Mouse (Mus musculus) heart, embryonic 13.5 days (tissue): ENCODE data around the gene Snx29. TPM values are rescaled to one million over a fixed set of nuclear protein-coding genes. Genes with fewer than 3 reads are reported as not detected.
"Not testable (repeated sequence)": the region's sequence is repeated elsewhere in the genome, so short reads cannot be mapped to it uniquely, and the experiment has no call there.

Experiments
- ATAC-seq: fragments of 200-750 bp; cut with Nextera tagmentation; 2 replicates; pipeline ENCODE4 v1.8.0; 2017; ENCODE audit warnings: moderate TSS enrichment; ENCODE audit not compliant: insufficient number of reproducible peaks, low FRiP score, low TSS enrichment; ENCODE audit errors: extremely low read depth
- H3K27ac ChIP-seq: fragments of 300-500 bp; sonication (generic); replicated peaks from 2 replicates; pipeline ENCODE4 v1.5.1; 2015; ENCODE audit warnings: moderate library complexity, mild to moderate bottlenecking, inconsistent platforms
- H3K27me3 ChIP-seq: fragments of 300-500 bp; sonication (generic); replicated peaks from 2 replicates; pipeline ENCODE4 v1.6.1; 2015; ENCODE audit warnings: mild to moderate bottlenecking, inconsistent platforms
- H3K36me3 ChIP-seq: fragments of 300-500 bp; sonication (generic); 2 replicates; pipeline ENCODE4 v1.6.1; 2015; ENCODE audit warnings: mild to moderate bottlenecking, inconsistent platforms
- H3K4me1 ChIP-seq: fragments of 300-500 bp; sonication (generic); 2 replicates; pipeline ENCODE4 v1.6.1; 2015; ENCODE audit warnings: inconsistent platforms
- H3K4me2 ChIP-seq: fragments of 300-500 bp; sonication (generic); 2 replicates; pipeline ENCODE4 v1.6.1; 2015; ENCODE audit warnings: inconsistent platforms, mild to moderate bottlenecking, moderate library complexity
- H3K4me3 ChIP-seq: fragments of 300-500 bp; sonication (generic); 2 replicates; pipeline ENCODE4 v1.5.1; 2015; ENCODE audit warnings: moderate library complexity, mild to moderate bottlenecking, inconsistent platforms
- H3K9ac ChIP-seq: fragments of 300-500 bp; sonication (generic); 2 replicates; pipeline ENCODE4 v1.6.1; 2015; ENCODE audit warnings: inconsistent platforms, mild to moderate bottlenecking, moderate library complexity
- H3K9me3 ChIP-seq: fragments of 300-500 bp; sonication (generic); 2 replicates; pipeline ENCODE4 v1.6.1; 2016; ENCODE audit warnings: inconsistent platforms
- WGBS: fragments of 180-500 bp; shearing (Covaris S2); methylation state at CpG from one replicate; pipeline ENCODE4 v1.1.7; 2015; ENCODE audit warnings: mixed read lengths; 5-methylcytosine and 5-hydroxymethylcytosine counted together
- polyA plus RNA-seq: library from polyadenylated mRNA; unstranded; fragments of >200 nt; fragmentation: Nextera tagmentation; extraction: Ambion mirVana; gene quantifications from 2 replicates; pipeline ENCODE4 v1.2.1, GENCODE M21; 2015

Snx29 gene
- polyA plus RNA-seq, 1 experiment from 2014 or later: 6.0 TPM

DNA sequence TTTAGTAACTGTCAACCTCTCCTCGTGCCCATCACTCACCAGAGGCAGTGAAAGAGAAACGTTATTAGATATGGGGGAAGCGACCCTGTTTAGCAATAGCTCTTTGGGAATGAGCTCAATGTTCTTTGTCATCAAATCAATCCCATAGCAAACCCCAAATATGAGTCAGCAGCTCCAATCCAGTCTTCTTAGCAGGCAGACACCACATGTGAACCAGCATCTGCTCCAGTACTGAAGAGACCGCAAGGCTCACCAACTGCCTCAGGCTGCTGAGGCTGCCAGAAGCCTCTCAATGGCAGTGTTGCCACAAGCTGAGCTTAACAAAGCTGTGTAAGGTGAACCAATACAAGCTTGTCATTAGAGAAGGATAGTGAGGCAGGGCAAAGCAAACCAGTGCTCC, 177.4 kb downstream of the Snx29 start:
- Histone ChIP-seq H3K9me3 (no peaks in the 10 kb centered on the region), H3K27ac (peak overlapping the region; percentile 41; the same call in 1 of the 2 replicates), H3K4me2 (no peak overlapping the region), H3K9ac (no peak overlapping the region), H3K4me1 (peaks cover 70% of the 10 kb centered on the region), H3K27me3 (no peaks in the 10 kb centered on the region), H3K4me3 (no peak overlapping the region), H3K36me3 (no peaks in the 10 kb centered on the region)
- ATAC-seq: no peak
- 59% methylated on average over 4 of the region's 4 CpGs for WGBS

GRCm38 (mm10) chr16:11501138-11501537, 178.4 kb downstream of the Snx29 start:
- WGBS: 46% methylated on average over 3 of the region's 3 CpGs
- H3K9ac ChIP-seq: no peak overlapping the region
- peaks cover 78% of the 10 kb centered on the region for H3K4me1 ChIP-seq
- H3K4me3 ChIP-seq: no peak overlapping the region
- no peaks in the 10 kb centered on the region for H3K9me3 ChIP-seq
- peak overlapping the region; percentile 79 for H3K27ac ChIP-seq
- no peak for ATAC-seq
- no peak overlapping the region; the same call in 1 of the 2 replicates for H3K4me2 ChIP-seq
- no peaks in the 10 kb centered on the region for H3K27me3 ChIP-seq
- H3K36me3 ChIP-seq: no peaks in the 10 kb centered on the region

- no peak overlapping the region for H3K9ac ChIP-seq
- peak overlapping the region; percentile 79 for H3K27ac ChIP-seq
- no peak overlapping the region; the same call in 1 of the 2 replicates for H3K4me2 ChIP-seq
- no peaks in the 10 kb centered on the region for H3K9me3 ChIP-seq
- WGBS: 47% methylated on average over 2 of the region's 2 CpGs
- no peaks in the 10 kb centered on the region for H3K27me3 ChIP-seq
- H3K36me3 ChIP-seq: no peaks in the 10 kb centered on the region
- no peak overlapping the region for H3K4me3 ChIP-seq
- ATAC-seq: no peak
- H3K4me1 ChIP-seq: peaks cover 75% of the 10 kb centered on the region
Observed at GRCm38 (mm10) chr16:11501611-11502010, 178.9 kb downstream of the Snx29 start.

DNA sequence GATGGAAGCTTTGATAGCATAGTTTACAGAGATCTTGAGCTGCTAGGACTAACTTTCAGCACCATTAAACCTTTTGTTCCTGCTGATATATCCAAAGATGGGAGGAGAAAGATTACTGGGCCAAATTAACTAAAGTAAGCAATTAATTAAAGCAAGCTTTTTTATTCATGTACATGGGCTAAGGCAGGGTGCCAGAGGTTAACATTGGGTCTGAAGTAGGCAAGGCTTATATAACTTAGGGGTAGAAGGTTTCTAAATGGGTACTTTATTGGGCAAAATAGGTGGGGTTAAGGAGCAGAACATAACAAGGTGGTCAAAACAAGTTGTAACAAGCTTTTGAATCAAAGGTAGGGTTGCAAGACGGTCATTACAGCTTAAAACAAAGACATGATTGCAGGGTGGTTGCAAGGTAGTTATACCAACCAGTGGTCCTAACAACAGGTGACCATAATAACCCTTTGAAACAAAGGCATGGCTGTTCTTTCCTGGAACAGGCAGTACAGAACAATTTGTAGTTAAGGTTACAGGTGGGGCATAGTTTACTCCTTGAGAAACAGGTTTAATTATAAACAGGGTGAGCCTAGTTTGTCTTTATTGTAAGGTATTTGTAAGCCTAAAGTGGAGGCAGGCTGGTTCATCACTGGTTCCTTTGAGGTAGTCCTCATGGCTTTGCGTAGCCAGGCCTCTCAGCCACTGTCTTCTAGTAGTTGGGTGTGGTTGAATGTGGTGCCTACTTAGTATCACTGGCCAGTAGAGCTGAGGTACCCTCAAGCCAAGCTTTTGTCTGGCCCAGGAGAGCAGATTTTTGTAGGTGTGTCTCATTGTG, 182.2 kb downstream of the Snx29 start:
- no peak for ATAC-seq
- no peak overlapping the region for H3K4me2 ChIP-seq
- H3K9ac ChIP-seq: no peak overlapping the region
- H3K4me3 ChIP-seq: no peak overlapping the region
- no peaks in the 10 kb centered on the region for H3K36me3 ChIP-seq
- H3K27me3 ChIP-seq: no peaks in the 10 kb centered on the region
- no peaks in the 10 kb centered on the region for H3K9me3 ChIP-seq
- no peak overlapping the region for H3K27ac ChIP-seq
- 90% methylated on average over 2 of the region's 2 CpGs for WGBS
- peaks cover 45% of the 10 kb centered on the region for H3K4me1 ChIP-seq

GRCm38 (mm10) chr16:11505492-11506176, 182.9 kb downstream of the Snx29 start:
- Histone ChIP-seq H3K27me3 (no peaks in the 10 kb centered on the region), H3K9me3 (no peaks in the 10 kb centered on the region), H3K36me3 (no peaks in the 10 kb centered on the region), H3K27ac (no peak overlapping the region), H3K4me1 (peaks cover 38% of the 10 kb centered on the region), H3K4me3 (no peak overlapping the region), H3K4me2 (no peak overlapping the region), H3K9ac (no peak overlapping the region)
- 75% methylated on average over 5 of the region's 5 CpGs for WGBS
- no peak for ATAC-seq

DNA sequence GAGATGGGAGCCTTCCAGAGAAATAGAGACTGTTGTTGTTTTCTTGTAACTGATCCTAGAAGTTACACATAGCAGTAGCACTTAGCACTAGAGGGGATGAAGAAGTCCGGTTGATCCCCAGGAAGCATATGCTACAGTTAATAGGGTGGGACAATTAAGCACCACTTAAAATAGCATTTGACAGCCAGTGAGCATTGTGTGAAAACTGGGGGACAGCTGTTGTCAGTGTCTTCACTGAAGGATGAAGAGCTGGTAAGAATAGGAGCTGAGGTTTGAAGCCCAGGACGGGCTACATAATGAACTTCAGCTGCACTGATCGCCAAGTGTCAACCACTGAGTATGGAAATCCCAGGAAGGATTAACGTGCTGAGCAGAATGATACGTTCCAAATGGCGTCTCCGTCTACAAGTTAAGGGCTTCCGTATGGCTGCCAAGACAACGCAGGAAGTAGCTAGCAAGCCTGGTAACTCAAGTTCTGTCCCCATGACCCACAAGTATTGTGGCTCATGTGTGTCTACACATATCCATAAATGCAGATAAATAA, 184.6 kb downstream of the Snx29 start:
- Histone ChIP-seq H3K27me3 (no peaks in the 10 kb centered on the region), H3K9me3 (no peaks in the 10 kb centered on the region), H3K27ac (no peak overlapping the region), H3K4me2 (no peak overlapping the region), H3K4me3 (no peak overlapping the region), H3K36me3 (no peaks in the 10 kb centered on the region), H3K9ac (no peak overlapping the region), H3K4me1 (peaks cover 21% of the 10 kb centered on the region)
- ATAC-seq: no peak
- 69% methylated on average over 9 of the region's 9 CpGs for WGBS

- no peaks in the 10 kb centered on the region for H3K36me3 ChIP-seq
- peaks cover 18% of the 10 kb centered on the region for H3K4me1 ChIP-seq
- 86% methylated on average over 7 of the region's 7 CpGs for WGBS
- H3K9ac ChIP-seq: no peak overlapping the region
- no peak overlapping the region for H3K4me2 ChIP-seq
- no peak overlapping the region for H3K4me3 ChIP-seq
- no peaks in the 10 kb centered on the region for H3K9me3 ChIP-seq
- H3K27me3 ChIP-seq: no peaks in the 10 kb centered on the region
- H3K27ac ChIP-seq: no peak overlapping the region
- ATAC-seq: no peak
Observed at GRCm38 (mm10) chr16:11508341-11508740, 185.6 kb downstream of the Snx29 start.

DNA sequence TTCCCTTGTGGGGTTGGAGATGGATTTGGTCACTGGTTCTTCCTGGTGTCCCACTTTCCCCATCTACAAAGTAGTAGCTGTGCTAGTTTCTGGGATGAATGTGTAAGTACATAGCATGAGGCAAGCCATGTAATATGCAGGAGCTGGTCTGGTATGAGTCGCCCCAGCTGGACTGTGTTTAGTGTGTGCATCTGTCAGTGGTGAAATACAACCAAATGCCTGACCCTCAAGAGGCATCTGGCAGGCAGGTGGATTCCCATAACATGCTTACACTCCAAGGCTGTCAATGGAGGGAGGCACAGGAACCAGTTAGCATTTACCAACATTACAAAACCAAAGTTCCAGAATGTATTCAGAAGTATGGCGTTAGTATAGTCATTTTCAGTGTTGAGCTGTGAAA, 187.7 kb downstream of the Snx29 start:
- 79% methylated on average over 2 of the region's 2 CpGs for WGBS
- Histone ChIP-seq H3K27ac (no peak overlapping the region), H3K27me3 (no peaks in the 10 kb centered on the region), H3K4me3 (no peak overlapping the region), H3K4me1 (peaks cover 11% of the 10 kb centered on the region), H3K9ac (no peak overlapping the region), H3K36me3 (no peaks in the 10 kb centered on the region), H3K4me2 (no peak overlapping the region), H3K9me3 (no peaks in the 10 kb centered on the region)
- no peak for ATAC-seq

DNA sequence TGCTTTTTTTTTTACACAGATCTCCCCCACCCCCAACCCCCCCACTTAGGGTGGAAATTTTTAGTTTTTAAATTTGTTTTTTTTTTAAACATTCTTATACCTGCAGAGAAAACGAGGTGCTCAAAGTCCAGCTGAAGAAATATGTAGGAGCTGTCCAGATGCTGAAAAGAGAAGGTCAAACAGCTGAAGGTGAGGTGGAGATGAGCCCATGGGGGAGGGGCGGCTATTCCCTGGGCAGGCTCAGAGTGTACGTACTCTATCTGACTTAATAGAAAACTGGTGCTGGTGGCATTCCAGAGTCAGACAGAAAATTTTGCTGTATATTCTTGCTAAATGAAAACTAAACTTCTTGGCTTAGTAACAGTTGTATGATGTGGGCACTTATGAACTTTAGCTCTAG, 188.1 kb downstream of the Snx29 start:
- no peak overlapping the region for H3K27ac ChIP-seq
- H3K36me3 ChIP-seq: no peaks in the 10 kb centered on the region
- H3K9ac ChIP-seq: no peak overlapping the region
- peaks cover 6% of the 10 kb centered on the region for H3K4me1 ChIP-seq
- WGBS: 55% methylated on average over 3 of the region's 3 CpGs
- no peak for ATAC-seq
- no peaks in the 10 kb centered on the region for H3K9me3 ChIP-seq
- no peaks in the 10 kb centered on the region for H3K27me3 ChIP-seq
- no peak overlapping the region for H3K4me3 ChIP-seq
- no peak overlapping the region for H3K4me2 ChIP-seq

GRCm38 (mm10) chr16:11511696-11512095, 189.0 kb downstream of the Snx29 start:
- H3K4me3 ChIP-seq, H3K9ac ChIP-seq, H3K4me2 ChIP-seq, H3K4me1 ChIP-seq, ATAC-seq, H3K36me3 ChIP-seq, H3K27ac ChIP-seq, H3K27me3 ChIP-seq, H3K9me3 ChIP-seq: not testable (repeated sequence)
- WGBS: 51% methylated on average over 7 of the region's 7 CpGs

DNA sequence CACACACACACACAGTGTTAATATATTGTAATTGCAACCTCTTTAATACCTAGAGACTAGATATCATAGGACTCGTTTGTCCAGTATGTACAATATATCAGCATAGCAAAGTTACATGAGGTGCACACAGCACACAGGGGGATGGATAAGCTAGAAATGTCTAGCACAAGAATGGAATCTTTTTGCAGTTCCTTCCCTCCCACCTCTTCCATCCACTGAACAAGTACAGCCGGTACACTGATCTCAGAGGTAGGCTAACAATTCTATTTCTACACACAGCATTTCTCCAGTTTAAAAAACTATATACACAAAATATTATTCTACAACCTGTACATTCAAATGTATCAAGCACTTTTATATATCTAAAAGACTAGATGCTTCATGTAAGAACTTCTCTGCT, 194.0 kb downstream of the Snx29 start:
- no peak for ATAC-seq
- H3K9ac ChIP-seq: no peak overlapping the region
- H3K9me3 ChIP-seq: no peaks in the 10 kb centered on the region
- H3K4me1 ChIP-seq: 0 out of 2 replicates have a peak, but pooled peaks cover 3% of the 10 kb centered on the region
- H3K4me3 ChIP-seq: no peak overlapping the region
- WGBS: 85% methylated on average over 2 of the region's 2 CpGs
- no peaks in the 10 kb centered on the region for H3K27me3 ChIP-seq
- H3K4me2 ChIP-seq: no peak overlapping the region
- peaks cover 9% of the 10 kb centered on the region; the same call in 1 of the 2 replicates for H3K36me3 ChIP-seq
- H3K27ac ChIP-seq: no peak overlapping the region
